Mouse (Mus musculus): ENCODE measurements around the gene Slamf6. TPM values are rescaled to one million over a fixed set of nuclear protein-coding genes. Genes with fewer than 3 reads are reported as not detected.

Gene Slamf6
- polyA plus RNA-seq, 1 experiment from 2014 or later: 0.21 TPM

Other genes starting within 250 kb of the Slamf6 start
- gene Cd48, start 235.5 kb upstream of the Slamf6 start, polyA plus RNA-seq (2015; fragmentation: Nextera tagmentation; extraction: Ambion mirVana): 1.7 and 1.9 TPM in 2 replicates
- gene Slamf1, start 150.4 kb upstream of the Slamf6 start, polyA plus RNA-seq (2015; fragmentation: Nextera tagmentation; extraction: Ambion mirVana): 0.23 and 0.35 TPM in 2 replicates
- 1.2 and 1.3 TPM in 2 replicates for gene Cd84, start 77.8 kb upstream of the Slamf6 start, polyA plus RNA-seq (2015; fragmentation: Nextera tagmentation; extraction: Ambion mirVana)
- not detected in 2 replicates for gene Gm10521, start 21.9 kb upstream of the Slamf6 start, polyA plus RNA-seq (2015; fragmentation: Nextera tagmentation; extraction: Ambion mirVana)
- gene Vangl2, start 110.9 kb downstream of the Slamf6 start, polyA plus RNA-seq (2015; fragmentation: Nextera tagmentation; extraction: Ambion mirVana): 22.1 and 25.2 TPM in 2 replicates
- gene Nhlh1, start 140.1 kb downstream of the Slamf6 start, polyA plus RNA-seq (2015; fragmentation: Nextera tagmentation; extraction: Ambion mirVana): 0.66 and 1.5 TPM in 2 replicates
- gene Copa, start 165.0 kb downstream of the Slamf6 start, polyA plus RNA-seq (2015; fragmentation: Nextera tagmentation; extraction: Ambion mirVana): 216 and 239 TPM in 2 replicates
- 103 and 106 TPM in 2 replicates for gene Ncstn, start 165.3 kb downstream of the Slamf6 start, polyA plus RNA-seq (2015; fragmentation: Nextera tagmentation; extraction: Ambion mirVana)
- gene Pex19, start 209.2 kb downstream of the Slamf6 start, polyA plus RNA-seq (2015; fragmentation: Nextera tagmentation; extraction: Ambion mirVana): 133 and 152 TPM in 2 replicates
- 150 and 153 TPM in 2 replicates for gene Dcaf8, start 230.6 kb downstream of the Slamf6 start, polyA plus RNA-seq (2015; fragmentation: Nextera tagmentation; extraction: Ambion mirVana)